In genomic region chr9:96543643-96544640, GRCm38 (mm10) we compare ENCODE assay signal across 9 mouse cellular contexts. TPM values are rescaled to one million over a fixed set of nuclear protein-coding genes. Genes with fewer than 3 reads are reported as not detected.
A peak's percentile ranks its signal among the peaks of the same experiment; 100 is the strongest.
DNase-seq lines count a peak whose midpoint lies in the region; ATAC-seq and TF ChIP-seq lines count a peak whose summit lies in the region.
"Had no signal": no experiment of that assay in that cellular context is flagged by ENCODE, and none has a peak within 500 bp of the region (broad histone marks: within the 10 kb centered on the region; RNA-seq: fewer than 3 reads in every experiment).

No protein-coding gene starts in this region.

- TF ChIP-seq EP300 in heart, postnatal 0 days (IDR thresholded peaks at IDR 0.05; ENCODE audit: low read depth) = no peak

- no peaks in the 10 kb centered on the region for H3K4me1 ChIP-seq in heart, postnatal 0 days (ENCODE audit: control insufficient read depth, insufficient read depth)

- 25% methylated on average over 27 of the region's 27 CpGs for WGBS in heart, postnatal 0 days

- peak; percentile 71 for DNase-seq in Muller cell, postnatal 12 days (ENCODE audit: inconsistent ontology term)
- peak; percentile 64 for DNase-seq in c-Kit-positive CD71-positive TER-119-negative erythroid progenitor cells, embryonic 14.5 days (ENCODE audit: low read depth)
- peak; percentile 70 for DNase-seq in heart, postnatal 0 days (ENCODE audit: low spot score)
- DNase-seq in layer of hippocampus, adult 2 months (ENCODE audit: low spot score in 2 of 2) = peak; percentile 39 to 65
- peak; percentile 68 for DNase-seq in lung, postnatal 10 days
- peak; percentile 66 for DNase-seq in thymus, postnatal 4 days

- H3K36me3 ChIP-seq in heart, postnatal 0 days (replicated peaks; ENCODE audit: control insufficient read depth, insufficient read depth, low read length) = peaks cover 27% of the 10 kb centered on the region

- no peaks in the 10 kb centered on the region for H3K9me3 ChIP-seq in heart, postnatal 0 days (replicated peaks; ENCODE audit: control insufficient read depth, low read length)

- H3K4me2 ChIP-seq in heart, postnatal 0 days (ENCODE audit: low read depth, low read length) = peak overlapping the region; percentile 54

- peak; percentile 55 for TF ChIP-seq CTCF in heart, postnatal 0 days (IDR thresholded peaks at IDR 0.05; ENCODE audit: low read depth)
- TF ChIP-seq CTCF in layer of hippocampus, adult 2 months (conservative IDR thresholded peaks at IDR 0.05) = peak; percentile 73

- 0 out of 2 replicates have a peak overlapping the region, but pooled peaks have one; percentile 15 for H3K27ac ChIP-seq in heart, postnatal 0 days (ENCODE audit: low read depth)
- peak overlapping the region; percentile 68 for H3K27ac ChIP-seq in layer of hippocampus, adult 2 months

- ATAC-seq in erythroid progenitor cell, adult 5-6 weeks (replicated peaks; ENCODE audit: low FRiP score, poor library complexity, severe bottlenecking) = peak; percentile 90
- ATAC-seq in heart, postnatal 0 days (ENCODE audit: insufficient read depth, low read depth) = peak; percentile 94
- peak; percentile 46; the same call in 1 of the 2 replicates for ATAC-seq in neutrophil, adult 5-6 weeks (ENCODE audit: extremely low read depth, insufficient number of reproducible peaks, low FRiP score, poor library complexity, severe bottlenecking)

- H3K27me3 ChIP-seq in heart, postnatal 0 days (ENCODE audit: control insufficient read depth, insufficient read depth, low read length) = no peaks in the 10 kb centered on the region

- H3K9ac ChIP-seq in heart, postnatal 0 days (replicated peaks; ENCODE audit: low read depth, low read length) = 0 out of 2 replicates have a peak overlapping the region, but pooled peaks have one; percentile 33

- H3K4me3 ChIP-seq in heart, postnatal 0 days (ENCODE audit: low read depth, low read length) = peak overlapping the region; percentile 36
- H3K4me3 ChIP-seq in layer of hippocampus, adult 2 months = peak overlapping the region; percentile 39

RNA-seq across cellular contexts. Expression of gene Gm28729, which starts 18.9 kb away (rescaled TPM):
- not detected in 2 replicates for total RNA-seq in erythroid progenitor cell, adult 5-6 weeks (2015; ENCODE audit: low replicate concordance)
- not detected in 2 replicates for total RNA-seq in erythroid progenitor cell, adult 5-6 weeks (2017; ENCODE audit: low replicate concordance)
- not detected in 2 replicates for total RNA-seq in heart, postnatal 0 days (2014; rRNA removed; ENCODE audit: low replicate concordance)
- polyA plus RNA-seq in heart, postnatal 0 days (2015; fragmentation: Nextera tagmentation; extraction: Ambion mirVana) = 0.07 TPM in 1 of 2 replicates, not detected in the other
- total RNA-seq in layer of hippocampus, adult 2 months (2021) = under 1 TPM in 1 of 2 experiments, not detected in 1; 0.34 TPM
- total RNA-seq in neutrophil, adult 5-6 weeks (2017) = not detected in 2 replicates
- total RNA-seq: adrenal gland, postnatal 4 days had no signal

Comparison
In these comparisons a context has a peak if more than half of its experiments do, and no peak if none do; other contexts are left out.
1. Peak in every context shown above with its lines: DNase-seq, ATAC-seq, H3K4me3 ChIP-seq and H3K27ac ChIP-seq.